ENCODE assay signal across 1 mouse cellular context in the genomic region with DNA sequence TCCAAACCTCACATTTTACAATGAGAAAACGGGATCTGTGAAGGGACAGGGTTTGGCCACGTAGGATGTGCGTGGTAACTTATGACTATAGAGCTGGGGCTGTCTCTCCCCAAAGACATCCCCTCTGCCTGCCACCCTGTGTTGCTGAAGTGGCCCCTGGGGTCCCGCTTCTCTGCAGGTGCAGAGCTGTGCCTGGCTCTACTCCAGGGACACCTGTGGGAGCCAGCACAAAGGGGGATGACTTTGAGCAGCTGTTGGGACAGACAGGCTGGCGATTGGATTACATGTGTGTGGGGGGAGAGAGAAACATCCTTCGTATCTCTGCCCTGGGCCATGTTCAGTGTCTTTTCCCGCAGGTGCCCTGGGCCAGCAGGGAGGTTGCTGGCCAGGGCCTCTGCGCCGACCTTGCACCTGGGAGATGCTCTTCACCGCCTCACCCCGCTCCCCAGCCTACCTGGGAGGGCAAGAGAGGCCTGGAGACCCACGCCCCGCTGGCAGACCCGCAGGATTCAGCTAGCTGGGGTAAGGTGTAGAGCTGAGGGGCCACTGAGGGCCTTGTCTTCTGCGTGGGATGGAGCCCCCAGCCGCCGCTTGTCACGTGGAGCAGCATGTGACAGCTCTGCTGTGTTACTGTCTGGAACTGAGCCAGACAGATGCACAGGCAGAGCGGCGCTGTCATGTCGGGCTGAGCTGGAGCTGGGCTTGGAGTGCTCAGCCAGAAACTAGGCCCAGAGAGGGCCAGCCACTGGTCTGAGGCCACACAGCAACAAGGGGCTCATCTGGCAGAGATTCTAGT.
TF ChIP-seq lines count a peak whose summit lies in the region.

No protein-coding gene starts in this region.

TF ChIP-seq in ES-E14, 5 proteins besides CTCF, POLR2A, EP300 and RAD21 (continued from another document):
- TF ChIP-seq ZNF384 (IDR thresholded peaks at IDR 0.05; ENCODE audit: low read depth, low read length) (no peak), CHD2 (IDR thresholded peaks at IDR 0.05; ENCODE audit: low read depth, low read length) (no peak), HCFC1 (IDR thresholded peaks at IDR 0.05; ENCODE audit: borderline replicate concordance, insufficient read depth, low read length) (no peak), MAFK (IDR thresholded peaks at IDR 0.05; ENCODE audit: insufficient read depth, low read depth, low read length) (no peak)
